Mouse (Mus musculus) liver, embryonic 16.5 days (tissue): Measurements from ENCODE around the gene Cluap1. TPM values are rescaled to one million over a fixed set of nuclear protein-coding genes. Genes with fewer than 3 reads are reported as not detected.

ENCODE experiments used
- ATAC-seq: fragments of 200-750 bp; cut with Nextera tagmentation; 2 replicates; pipeline ENCODE4 v1.8.0; 2017; ENCODE audit warnings: low read depth, mild to moderate bottlenecking, moderate number of reproducible peaks, moderate library complexity
- H3K27ac ChIP-seq: fragments of 300-500 bp; sonication (generic); 2 replicates; pipeline ENCODE4 v1.5.1; 2014; ENCODE audit warnings: mild to moderate bottlenecking, low read length
- H3K27me3 ChIP-seq: fragments of 300-500 bp; sonication (generic); 2 replicates; pipeline ENCODE4 v1.6.1; 2014; ENCODE audit warnings: low read depth, low read length, mixed read lengths; ENCODE audit not compliant: control insufficient read depth, insufficient read depth
- H3K36me3 ChIP-seq: fragments of 300-500 bp; sonication (generic); 2 replicates; pipeline ENCODE4 v1.6.1; 2014; ENCODE audit warnings: mild to moderate bottlenecking; ENCODE audit not compliant: control insufficient read depth, insufficient read depth
- H3K4me1 ChIP-seq: fragments of 300-500 bp; sonication (generic); 2 replicates; pipeline ENCODE4 v1.6.1; 2014; ENCODE audit warnings: low read depth, low read length, mixed read lengths; ENCODE audit not compliant: control insufficient read depth
- H3K4me2 ChIP-seq: fragments of 300-500 bp; sonication (generic); 2 replicates; pipeline ENCODE4 v1.6.1; 2014; ENCODE audit warnings: low read depth, low read length, mixed read lengths
- H3K4me3 ChIP-seq: fragments of 300-500 bp; sonication (generic); 2 replicates; pipeline ENCODE4 v1.5.1; 2014; ENCODE audit warnings: low read depth, mild to moderate bottlenecking, low read length
- H3K9ac ChIP-seq: fragments of 300-500 bp; sonication (generic); 2 replicates; pipeline ENCODE4 v1.6.1; 2014; ENCODE audit warnings: low read depth, low read length
- H3K9me3 ChIP-seq: fragments of 300-500 bp; sonication (generic); replicated peaks from 2 replicates; pipeline ENCODE4 v1.6.1; 2016; ENCODE audit warnings: low read length; ENCODE audit not compliant: control insufficient read depth
- WGBS: fragments of 180-500 bp; shearing (Covaris S2); extraction: QIAGEN DNeasy Blood & Tissue Kit; methylation state at CpG from one replicate; pipeline ENCODE4 v1.1.7; 2014; ENCODE audit not compliant: insufficient replicate concordance; 5-methylcytosine and 5-hydroxymethylcytosine counted together
- polyA plus RNA-seq: library from polyadenylated mRNA; unstranded; fragments of >200 nt; fragmentation: Nextera tagmentation; extraction: Ambion mirVana; gene quantifications from 2 replicates; pipeline ENCODE4 v1.2.1, GENCODE M21; 2015

Gene Cluap1
- polyA plus RNA-seq, 1 experiment from 2014 or later = 5.7 TPM

DNA sequence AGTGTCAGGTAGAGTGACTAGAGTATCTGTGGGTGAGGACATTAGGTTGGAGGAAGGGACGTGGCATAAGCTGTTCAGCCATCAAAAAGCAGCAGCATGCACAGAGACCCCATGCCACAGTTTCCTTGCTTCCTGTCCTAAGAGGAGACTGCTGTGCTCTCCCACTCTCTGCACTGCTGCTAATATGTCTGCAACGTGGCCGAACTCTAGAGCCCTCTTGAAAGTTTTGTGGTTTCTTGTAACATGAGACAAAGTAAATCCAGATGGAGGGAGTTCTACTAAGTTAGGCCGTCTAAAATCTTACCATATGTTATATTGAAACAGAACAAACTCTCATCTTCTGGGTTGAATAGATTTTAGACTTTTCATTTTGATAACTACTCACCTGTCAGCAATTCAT lies 15.4 kb downstream of the Cluap1 start:
- no peak overlapping the region for H3K9ac ChIP-seq
- no peaks in the 10 kb centered on the region for H3K27me3 ChIP-seq
- H3K4me3 ChIP-seq = no peak overlapping the region
- H3K4me1 ChIP-seq = no peaks in the 10 kb centered on the region; the same call in 1 of the 2 replicates
- 64% methylated on average over 4 of the region's 4 CpGs for WGBS
- H3K27ac ChIP-seq = peak overlapping the region; percentile 47
- peaks cover 13% of the 10 kb centered on the region for H3K36me3 ChIP-seq
- no peak for ATAC-seq
- H3K4me2 ChIP-seq = no peak overlapping the region; the same call in 1 of the 2 replicates
- no peaks in the 10 kb centered on the region for H3K9me3 ChIP-seq

DNA sequence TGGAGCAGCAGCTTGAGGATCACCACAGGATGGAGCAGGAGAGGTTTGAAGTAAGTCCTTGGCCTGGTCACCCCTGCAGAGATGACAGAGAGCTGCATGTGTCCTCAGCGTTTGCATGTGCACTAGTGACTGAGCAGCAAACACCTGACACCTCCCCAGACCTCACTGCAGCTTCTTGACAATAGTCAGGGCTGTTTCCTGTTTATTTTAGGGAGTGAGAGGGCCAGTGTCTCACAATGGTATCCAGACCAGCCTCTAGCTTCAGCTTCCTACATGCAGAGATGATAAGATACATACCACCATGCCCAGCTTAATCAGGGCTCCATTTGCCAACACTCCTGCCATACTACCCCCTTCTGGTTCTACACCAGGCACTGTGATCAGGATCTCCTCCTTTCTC lies 20.0 kb downstream of the Cluap1 start:
- no peaks in the 10 kb centered on the region; the same call in 1 of the 2 replicates for H3K4me1 ChIP-seq
- H3K27ac ChIP-seq = no peak overlapping the region
- H3K4me2 ChIP-seq = no peak overlapping the region
- H3K9ac ChIP-seq = no peak overlapping the region
- H3K4me3 ChIP-seq = no peak overlapping the region
- H3K36me3 ChIP-seq = peaks cover 13% of the 10 kb centered on the region
- WGBS = 24% methylated on average over 1 of the region's 1 CpGs
- H3K9me3 ChIP-seq = no peaks in the 10 kb centered on the region
- no peak for ATAC-seq
- no peaks in the 10 kb centered on the region for H3K27me3 ChIP-seq

DNA sequence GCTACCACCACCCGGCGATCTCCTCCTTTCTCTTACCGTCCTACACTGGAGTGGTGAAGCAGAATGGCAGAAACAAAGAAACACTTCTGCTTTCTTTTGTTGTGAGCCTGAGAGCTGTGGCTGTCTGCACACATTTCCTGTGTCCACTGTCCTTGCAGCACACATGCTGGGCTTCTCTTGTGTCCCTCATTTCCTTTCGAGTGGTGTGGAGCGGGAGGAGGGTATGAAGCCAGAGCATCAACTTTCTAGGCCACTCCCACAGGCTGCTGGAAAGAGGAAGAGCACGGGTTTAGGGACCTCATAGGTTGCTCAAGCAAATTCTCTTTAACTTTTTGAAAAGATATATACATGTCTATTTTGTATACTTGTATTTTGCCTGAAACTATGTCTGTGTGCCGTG lies 20.6 kb downstream of the Cluap1 start:
- H3K4me1 ChIP-seq = no peaks in the 10 kb centered on the region
- H3K36me3 ChIP-seq = peaks cover 10% of the 10 kb centered on the region
- H3K27ac ChIP-seq = no peak overlapping the region
- no peak overlapping the region for H3K4me2 ChIP-seq
- WGBS = 52% methylated on average over 7 of the region's 7 CpGs
- ATAC-seq = no peak
- no peak overlapping the region for H3K9ac ChIP-seq
- H3K9me3 ChIP-seq = no peaks in the 10 kb centered on the region
- H3K4me3 ChIP-seq = no peak overlapping the region
- no peaks in the 10 kb centered on the region for H3K27me3 ChIP-seq

DNA sequence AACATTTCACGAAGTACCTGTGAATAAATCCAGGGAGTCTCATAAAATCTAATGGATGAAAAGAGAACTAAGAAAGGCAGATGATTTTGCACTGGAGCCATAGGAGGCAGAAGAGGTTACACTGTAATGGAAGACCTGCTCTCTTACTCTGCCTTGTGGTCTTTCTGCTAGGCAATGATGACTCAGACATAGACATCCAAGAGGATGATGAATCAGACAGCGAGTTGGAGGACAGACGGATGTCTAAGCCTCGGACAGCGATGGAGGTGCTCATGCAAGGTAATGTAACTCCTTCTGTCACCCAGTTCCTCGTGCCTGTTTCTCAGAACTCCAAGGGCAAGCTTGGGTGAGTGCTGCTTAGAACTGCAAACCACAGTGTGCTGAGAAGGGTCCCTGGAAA lies 24.9 kb downstream of the Cluap1 start:
- Histone ChIP-seq H3K27me3 (no peaks in the 10 kb centered on the region), H3K9ac (no peak overlapping the region), H3K36me3 (peaks cover 2% of the 10 kb centered on the region; the same call in 1 of the 2 replicates), H3K9me3 (no peaks in the 10 kb centered on the region), H3K4me1 (no peaks in the 10 kb centered on the region), H3K4me2 (no peak overlapping the region), H3K4me3 (no peak overlapping the region), H3K27ac (no peak overlapping the region)
- no peak for ATAC-seq
- 78% methylated on average over 6 of the region's 6 CpGs for WGBS

DNA sequence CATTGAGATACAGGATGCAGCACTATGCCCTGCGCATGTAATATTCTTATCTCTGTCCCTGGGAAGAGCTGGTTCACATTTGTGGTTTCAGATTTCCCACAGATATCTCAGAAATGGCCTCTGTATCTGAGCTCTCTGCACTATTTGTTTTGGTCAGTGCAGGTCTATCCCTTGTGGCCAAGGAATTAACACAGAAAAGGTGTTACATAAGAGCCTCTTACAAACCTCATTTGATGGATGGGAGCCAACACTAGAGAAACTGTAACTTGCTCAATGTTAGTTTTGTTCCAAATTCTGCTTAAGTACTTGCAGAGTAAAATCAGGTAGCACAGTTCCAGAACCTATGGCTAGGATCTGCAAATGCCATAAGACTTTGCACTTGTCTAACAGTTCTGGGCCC lies 25.5 kb downstream of the Cluap1 start:
- no peaks in the 10 kb centered on the region for H3K27me3 ChIP-seq
- WGBS = 46% methylated on average over 1 of the region's 1 CpGs
- H3K36me3 ChIP-seq = peaks cover 2% of the 10 kb centered on the region; the same call in 1 of the 2 replicates
- no peak overlapping the region for H3K4me2 ChIP-seq
- H3K4me3 ChIP-seq = no peak overlapping the region
- H3K9me3 ChIP-seq = no peaks in the 10 kb centered on the region
- H3K9ac ChIP-seq = no peak overlapping the region
- ATAC-seq = peak; percentile 65; the same call in 1 of the 2 replicates
- H3K27ac ChIP-seq = no peak overlapping the region
- H3K4me1 ChIP-seq = no peaks in the 10 kb centered on the region

DNA sequence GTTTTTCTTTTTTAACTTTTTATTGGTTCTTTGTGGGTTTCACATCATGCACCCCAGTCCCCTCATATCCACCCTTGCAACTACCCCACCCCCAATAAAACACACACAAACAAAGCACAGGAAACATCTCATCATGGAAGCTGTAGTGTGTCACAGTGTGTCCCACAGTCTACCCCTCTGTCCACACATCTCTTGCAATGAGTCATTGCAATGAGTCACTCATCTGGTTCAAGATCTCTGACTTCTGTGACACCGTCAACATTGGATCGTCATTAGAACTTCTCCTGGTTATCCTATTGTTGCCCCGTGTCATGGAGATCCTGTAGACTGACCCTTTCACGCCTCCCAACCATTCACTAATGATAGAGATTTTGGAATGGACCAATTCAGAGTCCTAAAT lies 26.1 kb downstream of the Cluap1 start:
- H3K36me3 ChIP-seq = peaks cover 2% of the 10 kb centered on the region; the same call in 1 of the 2 replicates
- no peaks in the 10 kb centered on the region for H3K4me1 ChIP-seq
- no peak for ATAC-seq
- H3K4me2 ChIP-seq = no peak overlapping the region
- 71% methylated on average over 4 of the region's 4 CpGs for WGBS
- H3K27ac ChIP-seq = no peak overlapping the region
- H3K9me3 ChIP-seq = no peaks in the 10 kb centered on the region
- no peak overlapping the region for H3K9ac ChIP-seq
- H3K27me3 ChIP-seq = no peaks in the 10 kb centered on the region
- H3K4me3 ChIP-seq = no peak overlapping the region

DNA sequence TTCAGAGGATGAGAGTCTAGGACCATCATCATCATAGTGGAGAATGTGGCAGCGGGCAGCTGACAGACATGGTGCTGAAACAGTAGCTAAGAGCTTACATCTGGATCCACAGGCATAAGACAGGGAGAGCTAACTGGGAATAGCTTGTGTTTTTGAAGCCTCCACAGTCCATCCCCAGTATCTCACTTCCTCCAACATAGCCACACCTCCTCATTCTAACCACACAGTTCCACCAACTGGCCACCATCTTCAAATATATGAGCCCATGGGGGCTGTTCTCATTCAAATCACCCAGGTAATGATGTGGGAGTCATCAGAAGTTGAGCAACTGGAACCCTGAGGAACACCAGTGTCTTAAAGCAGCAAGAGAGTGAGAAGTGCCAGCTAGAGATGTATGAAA lies 42.5 kb downstream of the Cluap1 start:
- Histone ChIP-seq H3K4me1 (no peaks in the 10 kb centered on the region), H3K27me3 (no peaks in the 10 kb centered on the region), H3K4me3 (no peak overlapping the region), H3K36me3 (no peaks in the 10 kb centered on the region), H3K9me3 (no peaks in the 10 kb centered on the region), H3K27ac (no peak overlapping the region), H3K9ac (no peak overlapping the region), H3K4me2 (no peak overlapping the region)
- WGBS = 68% methylated on average over 1 of the region's 1 CpGs
- ATAC-seq = no peak

DNA sequence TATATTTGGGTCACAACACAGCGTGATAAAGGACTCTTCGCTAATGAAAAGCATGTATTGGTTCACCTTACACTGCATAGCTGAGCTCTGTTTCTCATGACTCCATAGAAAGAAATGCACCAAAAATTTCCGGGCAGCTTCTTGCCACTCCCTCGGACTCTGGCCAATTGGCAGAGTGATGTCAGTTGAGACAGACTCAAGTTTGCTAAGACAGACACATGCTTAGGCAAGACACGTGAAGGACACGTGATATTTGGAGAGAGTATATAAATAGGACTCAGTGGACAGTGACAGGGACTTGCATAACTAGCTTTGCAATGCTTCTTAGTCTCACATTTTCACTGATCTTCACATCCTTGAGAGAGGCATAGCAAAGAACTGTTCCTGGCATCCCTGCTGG lies 47.8 kb downstream of the Cluap1 start:
- H3K4me2 ChIP-seq = no peak overlapping the region
- H3K27me3 ChIP-seq = no peaks in the 10 kb centered on the region
- no peaks in the 10 kb centered on the region for H3K9me3 ChIP-seq
- H3K36me3 ChIP-seq = no peaks in the 10 kb centered on the region
- 65% methylated on average over 6 of the region's 6 CpGs for WGBS
- ATAC-seq = no peak
- no peak overlapping the region for H3K4me3 ChIP-seq
- no peaks in the 10 kb centered on the region for H3K4me1 ChIP-seq
- no peak overlapping the region for H3K9ac ChIP-seq
- no peak overlapping the region for H3K27ac ChIP-seq

DNA sequence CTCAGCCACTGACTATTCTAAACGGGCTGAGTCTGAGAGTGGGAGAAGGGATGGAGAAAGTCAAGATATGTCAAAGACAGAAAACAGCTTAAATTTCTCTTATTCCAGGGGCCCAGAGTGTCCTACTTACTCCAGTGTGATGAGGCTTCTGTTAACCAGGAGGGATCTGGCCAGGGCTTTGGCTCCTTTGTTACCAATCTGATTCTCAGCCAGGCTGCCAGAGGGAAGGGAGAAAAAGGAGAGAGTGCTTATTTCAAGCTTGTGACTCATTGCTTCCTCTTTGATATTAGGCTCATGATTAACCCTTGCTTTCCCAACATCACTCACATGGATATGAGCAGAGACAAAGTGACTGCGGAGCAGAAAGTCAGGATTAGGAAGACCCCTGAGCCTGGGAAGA lies 50.7 kb downstream of the Cluap1 start:
- H3K9me3 ChIP-seq = no peaks in the 10 kb centered on the region
- H3K27ac ChIP-seq = no peak overlapping the region
- H3K27me3 ChIP-seq = no peaks in the 10 kb centered on the region
- no peak overlapping the region for H3K9ac ChIP-seq
- WGBS = 37% methylated on average over 2 of the region's 2 CpGs
- H3K4me2 ChIP-seq = no peak overlapping the region
- H3K4me3 ChIP-seq = no peak overlapping the region
- H3K36me3 ChIP-seq = no peaks in the 10 kb centered on the region
- H3K4me1 ChIP-seq = no peaks in the 10 kb centered on the region
- ATAC-seq = no peak
